Mouse (Mus musculus) adrenal gland, adult 2 months (tissue): ENCODE data around the gene Ncoa3. TPM values are rescaled to one million over a fixed set of nuclear protein-coding genes. Genes with fewer than 3 reads are reported as not detected.

Experiments
- DNase-seq: peaks from one replicate; pipeline ENCODE4 v3.0.0; 2021
- polyA plus RNA-seq: library from polyadenylated mRNA; depleted of rRNA; stranded (reverse); fragments of >200 nt; gene quantifications from 2 replicates; pipeline ENCODE4 v1.2.3, GENCODE M21; 2012
- total RNA-seq, 2 experiments: library from RNA; stranded (reverse); gene quantifications; 2 replicates each; pipeline ENCODE4 v1.2.3; 2021

The Ncoa3 gene
- total and polyA plus RNA-seq, 3 experiments: 26.2 to 29.8 (median 28.5) TPM

DNA sequence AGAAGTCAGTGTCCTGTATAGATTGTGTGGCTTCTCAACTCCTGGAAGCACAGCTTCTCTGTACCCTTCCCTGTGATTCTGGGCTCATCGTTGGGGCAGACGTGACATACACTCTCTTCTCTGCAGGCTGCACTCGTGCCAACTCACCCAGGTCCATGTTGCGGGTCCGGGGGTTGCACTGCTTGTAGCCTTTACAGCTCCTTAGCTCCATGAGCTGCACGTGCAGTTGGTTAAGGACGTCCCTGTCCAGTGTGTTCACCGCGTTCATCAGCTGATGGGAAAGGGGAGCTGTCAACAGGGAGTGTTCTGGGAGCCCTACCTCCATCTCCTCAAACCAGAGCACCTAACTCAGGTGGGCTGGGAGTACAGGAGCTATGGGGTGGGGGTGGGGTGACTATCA, 84.9 kb downstream of the Ncoa3 start:
- no peak for DNase-seq

DNA sequence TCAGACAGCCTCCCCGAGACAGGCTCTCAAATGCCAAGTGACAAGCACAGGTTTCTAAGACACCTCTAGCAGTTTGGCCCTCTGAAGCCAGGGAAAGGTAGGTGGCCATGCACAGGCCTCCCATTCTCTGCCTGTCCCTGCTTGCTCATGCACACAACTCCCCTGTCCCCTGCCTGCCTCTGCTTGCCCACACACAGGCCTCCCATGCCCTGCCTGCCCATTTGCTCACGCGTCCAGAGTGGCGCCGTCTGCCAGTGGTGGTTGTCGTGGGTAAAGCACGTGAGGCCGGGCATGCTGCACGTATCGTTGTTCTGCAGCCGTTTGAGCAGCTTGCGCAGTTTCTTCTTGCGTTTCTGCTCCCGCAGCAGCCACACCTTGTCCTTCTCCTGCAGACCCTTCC, 86.8 kb downstream of the Ncoa3 start:
- no peak for DNase-seq

DNA sequence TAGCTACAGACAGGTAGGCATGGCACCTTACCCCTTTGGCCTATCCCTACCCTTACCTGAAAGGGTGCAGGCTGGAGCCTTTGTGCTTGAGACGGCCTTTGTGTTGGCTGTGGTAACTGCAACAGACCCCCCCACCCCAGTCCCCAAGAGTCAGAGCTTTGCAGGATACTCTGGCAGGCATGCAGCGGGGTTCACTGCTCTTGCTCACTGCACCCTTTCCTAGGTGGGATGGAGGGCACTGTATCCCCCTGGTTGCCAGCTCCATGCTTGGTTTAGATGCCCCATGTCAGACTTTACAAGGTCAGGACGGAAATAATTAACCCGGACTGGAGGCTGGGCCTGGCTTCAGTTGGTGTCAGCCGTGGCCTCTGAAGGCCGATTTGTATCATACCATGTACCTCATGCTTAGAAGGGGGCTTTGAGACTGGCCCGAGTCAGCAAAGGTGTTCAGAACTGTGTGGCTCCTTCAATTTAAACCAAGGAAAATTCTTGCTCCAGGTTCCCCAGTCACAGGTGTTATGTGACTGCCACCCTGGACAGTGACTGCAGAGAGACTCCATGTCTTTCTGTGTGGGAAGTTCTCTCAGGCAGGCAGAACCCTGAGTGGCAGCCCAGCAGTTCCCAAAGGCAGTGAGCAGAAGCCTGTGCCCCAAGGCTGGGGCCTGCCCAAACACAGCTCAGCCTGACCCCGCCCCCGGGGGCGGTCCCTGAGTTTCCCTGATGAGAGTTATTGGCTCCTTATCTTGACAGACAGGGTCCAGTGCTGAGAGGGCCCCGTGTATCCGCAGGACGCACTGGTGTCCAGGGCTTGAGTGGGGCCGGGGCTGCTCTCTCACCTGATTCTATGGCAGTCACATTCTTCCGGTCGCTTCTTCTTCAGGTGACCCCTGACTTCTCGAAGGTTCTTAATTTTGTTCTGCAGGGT, 87.8 kb downstream of the Ncoa3 start:
- DNase-seq: peak; percentile 90

DNA sequence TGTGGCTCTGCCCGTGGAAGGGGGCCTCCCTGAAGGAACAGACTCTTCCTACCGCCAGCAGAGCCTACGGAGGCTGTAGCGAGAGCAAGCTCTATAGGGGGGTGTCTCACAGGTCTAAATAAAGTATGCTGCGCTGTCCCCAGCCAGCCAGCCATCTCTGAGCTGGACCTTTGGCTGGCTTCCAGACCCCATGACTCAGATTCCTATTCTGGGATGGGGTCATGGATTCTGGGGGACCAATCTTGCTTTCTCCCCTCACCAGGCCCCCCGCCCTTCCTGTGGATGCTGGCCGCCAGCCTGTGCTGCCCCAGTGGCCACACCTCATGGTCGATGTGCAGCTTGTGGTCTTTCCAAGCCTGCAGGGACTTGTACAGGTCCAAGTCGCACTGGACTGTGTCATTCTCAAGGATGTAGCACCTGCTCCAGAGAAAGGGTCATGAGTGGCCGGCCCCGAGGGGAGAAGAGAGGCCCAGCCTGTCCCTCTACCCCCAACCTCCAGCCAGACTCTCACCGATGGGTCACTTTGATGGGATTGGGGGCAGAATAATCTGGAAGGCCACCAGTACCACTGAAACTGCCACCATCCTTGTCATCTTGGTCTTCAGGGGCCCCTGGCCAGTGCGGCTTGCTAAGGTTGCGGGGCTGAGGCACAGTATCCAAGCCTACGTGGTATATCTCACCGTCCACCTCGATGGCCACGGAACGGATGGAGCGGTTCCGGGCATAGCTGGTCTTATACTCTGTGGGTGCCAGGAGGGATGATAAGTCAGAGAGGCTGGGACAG, 88.7 kb downstream of the Ncoa3 start:
- DNase-seq: peak; percentile 83

DNA sequence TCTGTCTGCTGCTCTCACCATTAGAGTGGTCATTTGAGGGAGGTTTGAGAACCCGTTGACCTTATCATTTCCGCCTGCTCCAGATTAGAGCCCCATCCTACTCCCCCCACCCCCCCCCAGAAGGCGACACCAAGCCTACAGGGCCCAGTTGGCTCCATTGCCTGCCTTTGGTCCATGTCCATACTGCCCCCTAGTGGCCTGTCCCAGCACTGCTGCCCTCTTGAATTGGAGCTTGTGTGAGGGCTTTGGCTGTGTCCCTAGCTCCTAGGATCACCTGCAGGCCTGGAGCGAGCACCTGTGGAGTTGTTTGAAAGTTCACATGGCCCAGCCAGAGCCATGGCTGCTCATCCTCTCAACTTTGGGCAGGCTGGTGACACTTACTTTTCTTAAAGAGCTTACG, 89.8 kb downstream of the Ncoa3 start:
- peak; percentile 72 for DNase-seq

DNA sequence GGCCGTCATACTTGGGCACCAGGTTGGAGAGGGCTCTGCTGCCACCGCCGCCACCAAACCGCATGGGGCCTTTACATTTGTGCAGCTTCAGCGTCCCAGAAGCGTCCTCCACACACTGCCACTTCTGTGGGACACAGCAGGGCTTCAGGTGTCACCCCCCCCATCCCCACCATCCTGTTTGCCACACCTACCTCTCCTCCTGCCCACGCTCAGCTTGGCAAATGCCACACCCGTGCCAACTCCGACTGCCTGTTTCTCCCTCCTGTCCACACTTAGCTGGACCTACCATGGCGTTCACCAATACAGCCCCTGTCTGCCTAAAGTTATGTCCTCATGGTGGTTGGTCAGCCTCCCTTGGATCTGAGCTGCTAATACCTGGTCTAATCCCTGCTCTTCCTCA, 90.2 kb downstream of the Ncoa3 start:
- DNase-seq: no peak

DNA sequence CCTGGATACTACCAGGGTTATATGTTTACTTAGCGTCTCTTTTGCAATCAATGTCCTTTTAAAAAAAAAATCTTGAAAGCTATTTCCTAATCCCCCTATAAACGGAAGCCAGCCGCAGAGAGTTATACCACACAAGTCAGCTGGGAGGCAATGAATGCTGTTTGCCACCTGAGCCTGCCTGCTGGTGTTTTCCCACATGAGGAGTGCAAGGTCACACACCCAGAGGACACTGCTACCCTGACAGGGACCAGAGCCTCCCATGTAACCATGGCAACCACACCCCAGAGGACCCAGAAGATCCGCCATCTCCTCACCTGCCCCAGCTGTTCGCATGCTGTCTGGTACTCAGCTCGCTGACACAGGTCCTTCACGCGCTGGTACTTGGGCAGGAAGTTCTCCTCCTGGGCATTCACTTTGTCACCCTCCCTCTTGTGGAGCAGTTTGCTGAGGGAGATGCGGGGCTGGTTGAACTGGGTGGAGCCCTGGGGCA, 91.2 kb downstream of the Ncoa3 start:
- DNase-seq: no peak

DNA sequence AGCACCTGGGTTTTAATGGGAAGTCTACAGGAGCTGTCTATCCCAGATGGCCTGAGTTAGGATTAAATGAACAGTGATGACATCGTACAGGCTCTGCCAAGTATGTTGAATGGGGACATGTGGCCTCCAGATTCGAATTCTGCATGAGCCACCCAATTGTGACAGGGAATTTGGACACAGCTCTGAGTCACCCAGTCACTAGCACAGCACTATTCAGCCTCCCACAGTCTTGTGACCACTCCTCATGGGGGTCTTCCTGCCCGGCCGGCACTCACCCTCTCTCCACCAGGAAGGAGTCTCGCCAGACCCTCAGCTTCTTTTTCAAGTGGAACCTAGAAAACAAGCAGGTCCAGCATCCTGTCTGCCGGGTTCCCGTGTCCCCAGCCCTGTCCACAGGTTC, 91.7 kb downstream of the Ncoa3 start:
- no peak for DNase-seq

DNA sequence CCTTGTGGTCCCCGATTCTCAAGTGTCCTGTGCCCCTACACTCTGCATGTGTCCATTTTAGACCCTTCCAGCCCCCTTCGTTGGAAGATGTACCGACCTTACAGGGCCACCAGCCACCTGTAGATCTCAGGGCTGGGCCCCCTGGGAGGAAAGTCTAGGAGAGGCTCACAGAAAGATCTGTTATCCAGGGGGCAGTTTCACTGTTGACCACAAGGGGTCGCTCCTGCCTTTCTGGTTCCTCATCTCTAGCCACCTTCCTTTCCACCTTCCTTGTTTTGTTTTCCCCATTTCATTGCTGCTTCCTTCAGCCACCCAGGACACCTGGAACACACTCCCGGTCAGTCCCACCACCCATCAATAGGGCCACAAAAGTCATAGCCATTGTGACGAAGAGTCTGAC, 92.5 kb downstream of the Ncoa3 start:
- DNase-seq: peak; percentile 69

DNA sequence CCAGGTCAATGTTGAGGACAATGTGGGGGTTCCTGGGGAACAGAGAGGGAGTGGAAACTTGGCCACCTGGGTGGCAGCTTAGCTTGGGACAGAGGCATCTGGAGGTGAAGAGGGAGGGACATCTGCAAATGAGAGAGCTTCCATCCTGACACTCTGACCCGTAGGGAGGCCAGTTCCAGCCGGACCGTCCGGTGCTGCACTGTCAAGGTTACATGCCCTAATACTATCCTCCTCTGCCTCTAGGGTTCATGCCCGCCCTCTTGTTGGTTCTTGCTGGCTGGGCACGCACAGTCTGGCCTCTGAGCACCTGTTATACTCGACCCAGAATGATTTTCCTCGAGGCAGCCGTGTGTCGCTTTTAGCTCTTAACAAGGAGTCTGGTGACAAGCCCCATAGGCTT, 93.3 kb downstream of the Ncoa3 start:
- DNase-seq: no peak

DNA sequence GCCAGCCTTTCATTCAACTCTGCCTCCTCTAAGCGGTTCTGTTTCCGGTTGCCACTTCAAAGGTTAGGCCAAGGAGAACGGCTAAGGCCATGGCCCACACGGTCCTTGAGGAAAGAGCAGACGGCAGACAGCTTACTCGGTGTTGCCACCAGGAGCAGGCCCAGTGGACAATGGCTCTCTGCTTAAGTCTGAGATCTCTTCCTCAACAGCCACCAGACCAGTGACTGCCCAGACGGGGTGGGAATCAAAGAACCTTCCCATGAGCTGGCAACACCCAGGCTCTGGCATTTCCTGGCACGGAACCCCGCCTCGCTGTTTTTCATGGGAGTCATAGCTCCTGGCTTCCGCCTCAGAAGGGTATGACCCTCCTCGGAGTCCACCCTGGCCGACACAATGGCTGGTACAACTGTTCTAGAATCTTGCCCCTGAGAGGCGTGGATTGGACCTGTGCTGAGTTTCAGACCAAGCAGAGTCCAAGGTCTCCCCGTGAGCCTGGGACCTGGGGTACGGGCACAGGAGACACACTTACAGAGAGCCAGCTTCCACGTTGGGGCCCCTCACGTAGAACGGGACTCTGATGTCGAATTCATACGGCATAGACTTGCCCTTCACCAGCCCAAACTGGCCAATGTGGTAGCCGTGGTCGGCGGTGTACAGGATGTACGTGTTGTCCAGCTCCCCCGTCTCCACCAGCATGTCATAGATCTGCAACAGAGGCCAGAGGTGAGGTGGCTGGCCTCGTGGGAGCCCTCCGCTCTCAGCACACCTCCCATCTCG, 94.2 kb downstream of the Ncoa3 start:
- peak; percentile 67 for DNase-seq

DNA sequence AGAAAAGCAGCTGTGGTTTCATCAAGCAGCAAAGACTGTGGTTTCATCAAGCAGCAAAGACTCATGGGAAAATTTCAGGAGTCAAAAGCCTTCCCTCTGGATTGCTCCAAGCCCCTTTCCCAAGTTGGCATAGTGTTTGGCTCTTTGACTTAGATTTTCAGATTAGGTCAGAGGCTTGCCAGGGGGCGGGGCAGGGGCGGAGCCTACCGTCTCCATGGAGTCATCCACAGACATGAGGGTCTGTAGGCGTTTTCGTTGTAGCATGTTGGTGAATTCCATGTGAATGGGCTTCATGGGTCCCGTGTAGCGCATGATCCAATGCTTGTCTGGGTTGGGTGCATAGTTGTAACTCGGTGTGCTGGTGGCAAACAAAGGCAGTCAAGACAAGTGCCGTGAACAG, 96.6 kb downstream of the Ncoa3 start:
- no peak for DNase-seq

DNA sequence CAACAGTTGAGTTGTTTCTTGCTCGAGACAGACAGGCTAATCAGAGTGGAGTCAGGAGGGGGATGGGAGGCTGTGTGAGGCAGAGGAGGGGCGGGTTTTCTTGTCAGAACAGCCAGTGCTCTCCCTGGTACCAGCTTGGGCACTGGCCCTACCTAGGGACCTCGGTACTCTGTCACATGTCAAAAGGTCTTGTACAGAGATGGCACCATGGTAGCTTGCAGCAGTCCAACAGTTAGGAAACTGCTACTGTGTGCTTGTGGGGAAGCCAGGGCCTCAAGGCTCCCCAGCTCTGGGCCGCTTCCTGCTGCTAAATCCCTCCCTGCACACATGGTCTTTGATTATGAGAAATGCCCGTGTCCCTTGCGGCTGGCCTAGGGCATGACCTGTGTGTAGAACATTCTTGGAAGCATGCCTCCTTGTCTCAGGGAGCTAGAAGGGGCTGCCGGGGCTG, 97.7 kb downstream of the Ncoa3 start:
- no peak for DNase-seq

DNA sequence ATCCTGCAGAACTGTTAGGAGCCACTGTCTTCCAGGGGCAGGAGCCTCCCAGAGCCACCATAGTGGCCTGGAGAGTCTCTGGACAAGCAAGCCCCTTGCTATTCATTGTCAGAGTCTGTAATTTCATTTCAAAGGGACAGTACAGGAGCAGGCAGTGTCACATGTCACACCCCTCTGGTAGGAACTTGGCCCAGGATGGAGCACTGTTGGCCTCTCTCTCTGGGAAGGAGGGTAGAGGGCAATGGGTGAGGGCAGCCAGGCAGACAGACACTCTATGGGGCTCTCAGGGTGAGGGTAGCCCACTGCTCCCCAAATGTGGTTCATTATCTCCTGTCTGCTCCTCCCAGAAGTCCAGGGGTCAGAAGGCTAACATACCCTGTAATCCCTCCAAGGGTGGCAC, 99.2 kb downstream of the Ncoa3 start:
- DNase-seq: no peak

DNA sequence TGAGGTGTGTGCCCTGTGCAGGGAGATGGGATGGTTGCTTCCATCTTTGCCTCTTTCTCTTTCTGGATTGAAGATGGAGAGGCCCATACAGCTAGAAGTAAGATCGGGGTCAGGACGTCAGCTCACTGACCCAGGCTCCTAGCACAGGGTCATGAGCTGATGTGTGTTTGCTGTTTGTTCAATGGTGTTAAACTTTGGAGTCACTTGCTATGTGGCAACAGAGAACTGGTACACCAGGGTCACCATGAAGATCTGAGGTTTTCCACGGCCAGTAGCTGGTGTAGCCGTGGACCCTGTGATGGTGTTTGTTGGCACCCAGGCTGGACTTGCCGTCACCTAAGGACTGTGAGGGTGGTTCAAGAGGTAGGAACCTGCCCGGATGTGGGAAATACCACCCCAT, 100.0 kb downstream of the Ncoa3 start:
- DNase-seq: no peak

DNA sequence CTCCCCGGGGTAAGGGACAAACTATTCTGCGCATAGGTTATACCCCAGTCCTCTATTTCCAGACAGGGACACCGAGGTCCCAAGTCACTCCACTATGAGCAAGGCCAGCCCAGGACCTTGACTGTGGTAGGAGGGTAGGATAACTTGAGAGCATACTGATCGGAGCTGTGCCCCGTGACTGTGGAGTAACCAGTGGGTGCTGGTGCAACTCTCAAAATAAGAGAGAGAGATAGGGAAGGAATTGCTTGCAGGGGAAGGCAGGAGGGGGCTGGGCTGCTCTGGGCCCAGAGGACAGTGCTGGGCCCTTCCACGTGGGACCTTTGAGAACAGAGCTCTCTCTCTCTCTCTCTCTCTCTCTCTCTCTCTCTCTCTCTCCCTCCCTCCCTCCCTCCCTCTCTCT, 103.9 kb downstream of the Ncoa3 start:
- no peak for DNase-seq

DNA sequence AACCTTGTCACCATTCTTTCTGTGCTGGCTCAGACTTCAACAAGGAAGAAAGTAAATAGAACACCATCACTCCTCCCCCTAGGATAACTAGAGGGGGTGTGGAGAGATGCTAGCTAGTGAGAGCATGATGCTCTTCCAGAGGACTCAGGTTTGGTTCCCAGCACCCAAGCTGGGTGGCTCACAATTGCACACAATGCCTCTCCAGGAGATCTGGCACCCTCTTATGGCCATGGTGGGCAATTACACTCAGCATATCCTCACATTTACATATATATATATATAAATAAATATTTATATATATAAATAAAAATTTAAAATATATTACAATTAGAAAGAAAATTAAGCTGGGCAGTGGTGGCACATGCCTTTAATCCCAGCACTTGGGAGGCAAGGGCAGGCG, 104.4 kb downstream of the Ncoa3 start:
- no peak for DNase-seq

DNA sequence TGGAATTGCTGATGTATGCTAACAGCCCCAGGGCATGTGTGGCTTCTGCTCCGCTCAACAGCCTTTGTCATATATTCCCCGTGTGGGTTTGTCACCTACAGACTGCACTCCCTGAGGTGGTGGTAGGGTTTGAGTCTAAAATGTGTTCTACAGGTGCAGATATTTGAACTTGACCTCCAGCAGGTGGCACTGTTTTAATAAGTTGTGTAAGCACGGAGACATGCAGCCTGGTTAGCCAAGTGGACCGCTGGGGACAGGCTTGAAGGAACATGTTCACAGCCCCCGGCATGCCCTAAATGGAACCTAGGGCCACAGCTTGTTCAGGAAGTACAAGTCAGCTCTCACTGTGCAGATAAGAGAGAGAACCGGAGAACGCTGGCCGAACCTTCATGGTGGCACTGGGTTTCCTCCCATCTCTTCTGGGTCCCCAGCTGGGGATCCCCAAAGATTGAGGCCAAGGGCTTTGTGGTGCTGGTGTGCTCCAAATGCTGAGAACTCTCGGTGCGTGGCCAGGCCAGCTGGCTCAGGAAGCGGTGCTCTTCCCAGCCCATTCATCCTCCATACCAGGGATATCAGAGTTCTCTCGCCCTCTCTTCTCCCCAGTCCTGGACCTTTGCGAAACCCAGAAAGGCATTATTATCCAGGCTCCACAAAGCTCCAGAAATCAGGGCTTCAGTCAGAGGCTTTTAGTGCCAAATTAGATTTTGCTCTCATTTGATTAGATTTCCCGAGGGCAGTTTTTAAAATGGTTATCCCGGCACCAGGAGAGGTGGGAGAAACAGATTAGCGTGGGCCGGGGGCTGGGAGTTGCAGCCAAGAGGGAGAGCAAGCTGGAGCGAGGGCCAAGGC, 105.2 kb downstream of the Ncoa3 start:
- peak; percentile 45 for DNase-seq

DNA sequence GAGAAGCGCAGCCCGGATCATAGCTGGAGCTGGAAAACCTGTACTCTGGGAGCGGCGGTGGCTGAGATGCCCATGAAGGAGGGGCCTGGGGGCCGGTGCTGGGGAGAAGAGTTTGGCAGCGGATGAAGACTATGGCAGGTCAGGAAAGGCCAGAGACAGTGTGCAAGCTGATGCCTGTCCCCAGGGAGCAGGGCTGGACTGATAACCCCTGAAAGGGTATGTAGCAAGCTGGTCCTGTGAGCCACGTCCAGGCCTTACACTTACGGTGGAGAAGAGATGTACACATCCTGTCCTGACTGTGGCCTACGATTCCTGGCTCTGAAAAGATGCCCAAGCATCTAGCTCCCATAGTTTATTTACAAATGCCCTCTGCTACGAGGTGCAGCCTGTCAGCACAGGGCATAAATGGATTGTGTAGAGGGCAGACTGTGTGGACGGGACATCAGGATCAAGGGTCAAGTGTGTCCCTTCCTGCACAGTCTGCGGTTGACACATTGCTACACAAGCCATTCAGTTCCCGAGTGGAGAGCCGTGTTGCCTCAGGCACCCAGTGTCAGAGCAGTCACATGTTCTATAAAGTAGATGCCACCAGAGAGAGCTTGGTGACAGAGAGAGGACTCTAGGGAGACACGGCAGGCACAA, 106.0 kb downstream of the Ncoa3 start:
- no peak for DNase-seq
